Mouse (Mus musculus) small intestine, adult 2 months (tissue): ENCODE results near the gene Ccdc38. TPM values are rescaled to one million over a fixed set of nuclear protein-coding genes. Genes with fewer than 3 reads are reported as not detected.

Experiments used
- H3K27ac ChIP-seq: fragments of 200-500 bp; 2 replicates; pipeline ENCODE4 v1.5.1; 2012; ENCODE audit warnings: low read depth, low read length, control low read depth, inconsistent platforms; ENCODE audit not compliant: insufficient read depth
- H3K27me3 ChIP-seq: fragments of 200-500 bp; 2 replicates; pipeline ENCODE4 v1.6.1; 2012; ENCODE audit warnings: mild to moderate bottlenecking, moderate library complexity, low read length, inconsistent platforms; ENCODE audit not compliant: control insufficient read depth, insufficient read depth
- H3K36me3 ChIP-seq: fragments of 200-500 bp; 2 replicates; pipeline ENCODE4 v1.6.1; 2012; ENCODE audit warnings: mild to moderate bottlenecking, low read length, control low read depth, inconsistent platforms; ENCODE audit not compliant: control insufficient read depth, insufficient read depth
- H3K4me1 ChIP-seq: fragments of 200-500 bp; 2 replicates; pipeline ENCODE4 v1.6.1; 2012; ENCODE audit warnings: low read length, inconsistent platforms, mixed read lengths; ENCODE audit not compliant: control insufficient read depth, insufficient read depth, insufficient read length
- H3K4me3 ChIP-seq: fragments of 200-500 bp; 2 replicates; pipeline ENCODE4 v1.5.1; 2012; ENCODE audit warnings: low read depth, mild to moderate bottlenecking, control low read depth, inconsistent platforms, low read length, moderate library complexity
- CTCF ChIP-seq: fragments of 200-500 bp; IDR thresholded peaks from 2 replicates; pipeline ENCODE4 v1.5.1; 2012; ENCODE audit warnings: low read depth, mild to moderate bottlenecking, control low read depth, inconsistent platforms, low read length, moderate library complexity, mixed read lengths; ENCODE audit not compliant: insufficient replicate concordance, insufficient read length; ENCODE audit errors: extremely low read depth
- POLR2A ChIP-seq: fragments of 200-500 bp; IDR thresholded peaks from 2 replicates; pipeline ENCODE4 v1.6.1; 2012; ENCODE audit warnings: low read depth, mild to moderate bottlenecking, control low read depth, inconsistent platforms, low read length, moderate library complexity
- WGBS: fragments of 180-500 bp; shearing (Covaris S2); methylation state at CpG from one replicate; pipeline ENCODE4 v1.1.7; 2018; 5-methylcytosine and 5-hydroxymethylcytosine counted together
- polyA plus RNA-seq: library from polyadenylated mRNA; depleted of rRNA; stranded (reverse); fragments of >200 nt; gene quantifications from 2 replicates; pipeline ENCODE4 v1.2.3, GENCODE M21; 2012

Ccdc38 gene
- polyA plus RNA-seq, 1 experiment: not detected

GRCm38 (mm10) chr10:93589281-93589848, 48.9 kb downstream of the Ccdc38 start, which contains the start of gene Snrpf:
TSS of gene Snrpf (minus strand) at chr10:93589706.
- TF ChIP-seq CTCF (no peak), POLR2A (peak; percentile 33; the same call in 1 of the 2 replicates)
- H3K4me1 ChIP-seq: no peaks in the 10 kb centered on the region
- WGBS: under 1% methylated on average over 63 of the region's 63 CpGs

GRCm38 (mm10) chr10:93592456-93592855, 52.0 kb downstream of the Ccdc38 start:
- Histone ChIP-seq H3K36me3 (no peaks in the 10 kb centered on the region), H3K27me3 (no peaks in the 10 kb centered on the region), H3K27ac (no peak overlapping the region), H3K4me1 (no peaks in the 10 kb centered on the region), H3K4me3 (no peak overlapping the region)
- WGBS: 56% methylated on average over 12 of the region's 12 CpGs
- TF ChIP-seq POLR2A: no peak
- TF ChIP-seq CTCF: no peak

More at GRCm38 (mm10) chr10:93589281-93589848, 48.9 kb downstream of the Ccdc38 start, which contains the start of gene Snrpf:
- Histone ChIP-seq H3K4me3 (peak within 1 kb of the TSS; percentile 89), H3K27me3 (no peaks in the 10 kb centered on the region), H3K36me3 (peaks cover 3% of the 10 kb centered on the region), H3K27ac (no peak within 1 kb of the TSS)

- no peaks in the 10 kb centered on the region for H3K4me1 ChIP-seq
- TF ChIP-seq POLR2A: no peak
- peak; percentile 58; the same call in 1 of the 2 replicates for TF ChIP-seq CTCF
- H3K36me3 ChIP-seq: no peaks in the 10 kb centered on the region
- no peaks in the 10 kb centered on the region for H3K27me3 ChIP-seq
- H3K27ac ChIP-seq: no peak overlapping the region
- peak overlapping the region; percentile 55 for H3K4me3 ChIP-seq
- WGBS: 2% methylated on average over 22 of the region's 22 CpGs
These were observed 53.6 kb downstream of the Ccdc38 start for GRCm38 (mm10) chr10:93594022-93594482.

GRCm38 (mm10) chr10:93595831-93596230, 55.4 kb downstream of the Ccdc38 start:
- Histone ChIP-seq H3K27me3 (no peaks in the 10 kb centered on the region), H3K4me1 (no peaks in the 10 kb centered on the region), H3K36me3 (no peaks in the 10 kb centered on the region), H3K27ac (no peak overlapping the region), H3K4me3 (no peak overlapping the region)
- 65% methylated on average over 4 of the region's 4 CpGs for WGBS
- TF ChIP-seq CTCF (no peak), POLR2A (no peak)

GRCm38 (mm10) chr10:93596641-93597040, 56.2 kb downstream of the Ccdc38 start:
- Histone ChIP-seq H3K27ac (no peak overlapping the region), H3K4me1 (no peaks in the 10 kb centered on the region), H3K27me3 (no peaks in the 10 kb centered on the region), H3K4me3 (no peak overlapping the region), H3K36me3 (no peaks in the 10 kb centered on the region)
- WGBS: 71% methylated on average over 3 of the region's 3 CpGs
- TF ChIP-seq POLR2A: no peak
- TF ChIP-seq CTCF: no peak

- Histone ChIP-seq H3K4me3 (no peak overlapping the region), H3K36me3 (no peaks in the 10 kb centered on the region), H3K27ac (no peak overlapping the region), H3K4me1 (no peaks in the 10 kb centered on the region), H3K27me3 (no peaks in the 10 kb centered on the region)
- 86% methylated on average over 5 of the region's 5 CpGs for WGBS
- TF ChIP-seq POLR2A (no peak), CTCF (no peak)
These were observed 61.9 kb downstream of the Ccdc38 start for GRCm38 (mm10) chr10:93602309-93602708.

- no peaks in the 10 kb centered on the region for H3K36me3 ChIP-seq
- H3K4me1 ChIP-seq: no peaks in the 10 kb centered on the region
- WGBS: 89% methylated on average over 1 of the region's 1 CpGs
These were observed 62.8 kb downstream of the Ccdc38 start for GRCm38 (mm10) chr10:93603256-93603655.

More at GRCm38 (mm10) chr10:93603256-93603655, 62.8 kb downstream of the Ccdc38 start:
- Histone ChIP-seq H3K27ac (no peak overlapping the region), H3K27me3 (no peaks in the 10 kb centered on the region), H3K4me3 (no peak overlapping the region)
- no peak for TF ChIP-seq POLR2A
- TF ChIP-seq CTCF: no peak
